Mouse (Mus musculus) testis, adult 2 months (tissue): ENCODE data around the gene Spint4.

Source experiments
- CTCF ChIP-seq: fragments of 200-500 bp; IDR thresholded peaks from 2 replicates; pipeline ENCODE4 v1.5.1; 2012; ENCODE audit warnings: low read depth, mild to moderate bottlenecking, inconsistent platforms, low read length, moderate library complexity; ENCODE audit not compliant: control insufficient read depth, insufficient read depth, insufficient replicate concordance
- POLR2A ChIP-seq: fragments of 200-500 bp; IDR thresholded peaks from 2 replicates; pipeline ENCODE4 v1.6.1; 2012; ENCODE audit warnings: low read depth, mild to moderate bottlenecking, inconsistent platforms, low read length, moderate library complexity; ENCODE audit not compliant: control insufficient read depth

DNA sequence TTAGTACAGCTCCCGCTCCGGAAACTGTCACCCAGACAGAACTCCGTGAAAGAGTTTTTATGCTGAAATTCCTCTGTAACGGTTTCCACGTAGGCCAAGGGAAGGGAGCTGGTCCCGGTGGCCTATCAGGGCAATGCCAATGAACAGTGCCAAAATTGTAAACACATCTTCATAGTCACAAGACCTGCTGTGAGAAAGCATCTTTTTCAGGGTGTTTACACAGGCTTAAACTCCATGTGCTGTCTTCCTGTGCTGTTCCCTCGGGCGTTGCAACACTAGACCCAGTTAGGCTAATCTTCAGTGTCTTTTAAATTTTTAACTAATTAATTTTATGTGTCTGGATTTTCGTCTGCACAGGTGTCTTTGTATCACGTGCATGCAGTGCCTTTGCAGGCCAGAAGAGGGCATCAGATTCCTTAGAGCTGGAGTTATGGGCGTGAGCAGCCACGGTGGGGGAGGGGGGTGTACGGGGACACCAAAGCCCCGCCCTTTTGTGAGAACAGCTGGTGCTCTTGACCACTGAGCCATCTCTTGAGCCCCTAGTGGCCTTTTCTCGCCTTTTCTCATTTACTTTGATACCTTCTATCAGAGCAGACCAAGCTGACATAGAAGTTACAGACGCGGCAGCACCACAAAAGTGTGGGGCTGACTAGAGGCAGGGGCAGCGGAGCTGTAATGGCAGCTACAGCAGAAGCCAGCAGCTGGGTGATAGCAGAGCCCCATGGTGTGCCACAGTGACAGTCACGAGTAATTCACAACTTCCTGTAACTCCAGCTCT lies 19.3 kb upstream of the Spint4 start:
- TF ChIP-seq CTCF: peak; percentile 76; the same call in 1 of the 2 replicates
- TF ChIP-seq POLR2A: no peak
